Mouse (Mus musculus): ENCODE measurements around the gene Pdcd1lg2. TPM values are rescaled to one million over a fixed set of nuclear protein-coding genes. Genes with fewer than 3 reads are reported as not detected.

The Pdcd1lg2 gene
- 0.19 and 0.30 TPM in 2 replicates for polyA plus RNA-seq (2012; rRNA removed; ENCODE audit: low replicate concordance)

GRCm38 (mm10) chr19:29410619-29411018 is at the start of gene Pdcd1lg2:
Gene Pdcd1lg2, plus strand, starts transcription at chr19:29410919.

DNA sequence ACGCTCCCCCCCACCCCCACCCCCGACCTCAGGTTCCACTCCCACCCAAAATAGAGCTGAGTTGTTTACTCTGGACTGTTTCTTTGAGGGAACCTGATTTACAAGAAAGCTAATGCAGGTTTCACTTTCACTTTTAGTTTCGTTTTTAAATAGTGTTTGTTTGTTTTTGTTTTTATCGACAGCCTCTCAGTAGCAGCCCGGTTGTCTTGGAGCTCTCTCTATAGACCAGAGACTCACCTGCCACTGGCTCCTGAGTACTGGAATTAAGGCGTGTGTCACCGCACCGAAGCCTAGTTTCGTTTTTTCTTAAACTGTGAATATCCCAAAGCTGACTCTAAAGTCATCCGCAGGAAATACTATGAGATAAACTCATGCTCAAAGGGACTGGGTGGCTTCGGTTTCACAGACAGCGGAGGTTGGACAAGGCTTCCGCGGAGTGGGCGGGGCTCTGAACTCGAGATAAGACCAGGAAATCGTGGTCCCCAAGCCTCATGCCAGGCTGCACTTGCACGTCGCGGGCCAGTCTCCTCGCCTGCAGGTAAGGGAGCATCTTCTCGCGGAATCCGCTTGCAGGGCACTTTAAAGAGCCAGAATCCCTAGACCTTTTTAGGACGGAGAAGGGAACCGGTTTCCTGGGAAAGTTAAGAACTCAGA is 43.6 kb upstream of the Pdcd1lg2 start, which contains the start of the genes Plgrkt and Cd274:
Plgrkt (minus strand) TSS at position 422 of the 654 bp plus-strand sequence.
Cd274 (plus strand) TSS at position 487 of the 654 bp plus-strand sequence.

Other genes with a start within 250 kb of the Pdcd1lg2 start
- 3.8 and 7.3 TPM in 2 replicates for gene Jak2, start 159.1 kb upstream of the Pdcd1lg2 start, polyA plus RNA-seq (2012; rRNA removed; ENCODE audit: low replicate concordance)
- 7.9 and 10.8 TPM in 2 replicates for gene Insl6, start 85.6 kb upstream of the Pdcd1lg2 start, polyA plus RNA-seq (2012; rRNA removed; ENCODE audit: low replicate concordance)
- not detected in 2 replicates for gene Rln1, start 76.2 kb upstream of the Pdcd1lg2 start, polyA plus RNA-seq (2012; rRNA removed; ENCODE audit: low replicate concordance)
- gene Plgrkt, start 43.5 kb upstream of the Pdcd1lg2 start, polyA plus RNA-seq (2012; rRNA removed; ENCODE audit: low replicate concordance), result 21.7 and 29.1 TPM in 2 replicates
- 0.63 and 0.76 TPM in 2 replicates for gene Cd274, start 43.5 kb upstream of the Pdcd1lg2 start, polyA plus RNA-seq (2012; rRNA removed; ENCODE audit: low replicate concordance)
- 3.2 and 5.5 TPM in 2 replicates for gene Ric1, start 111.4 kb downstream of the Pdcd1lg2 start, polyA plus RNA-seq (2012; rRNA removed; ENCODE audit: low replicate concordance)
- 4.9 and 9.6 TPM in 2 replicates for gene Ermp1, start 237.5 kb downstream of the Pdcd1lg2 start, polyA plus RNA-seq (2012; rRNA removed; ENCODE audit: low replicate concordance)

Data from duodenum, adult 2 months (tissue).